Mouse (Mus musculus) liver, embryonic 14.5 days (tissue): ENCODE results near the gene Tulp2.

Experiments used
- CTCF ChIP-seq: IDR thresholded peaks from 2 replicates; pipeline ENCODE4 v1.5.1; 2016; ENCODE audit warnings: antibody characterized with exemption, low read depth, control low read depth
- EP300 ChIP-seq: IDR thresholded peaks from 2 replicates; pipeline ENCODE4 v1.6.1; 2016; ENCODE audit warnings: antibody characterized with exemption, low read depth

- TF ChIP-seq CTCF (no peak), EP300 (no peak)
These were observed 5.2 kb upstream of the Tulp2 start for GRCm38 (mm10) chr7:45476453-45476852.
